27 mouse cellular contexts compared by ENCODE assay signal in genomic region chr9:115217984-115218383, GRCm38 (mm10).
A peak's percentile ranks its signal among the peaks of the same experiment; 100 is the strongest.
DNase-seq lines count a peak whose midpoint lies in the region; ATAC-seq and TF ChIP-seq lines count a peak whose summit lies in the region.
"Had no signal": no experiment of that assay in that cellular context is flagged by ENCODE, and none has a peak within 500 bp of the region (broad histone marks: within the 10 kb centered on the region; RNA-seq: fewer than 3 reads in every experiment).

No protein-coding gene starts in this region.

- 20% methylated on average over 9 of the region's 9 CpGs for WGBS in intestine, embryonic 14.5 days
- 22% methylated on average over 9 of the region's 9 CpGs for WGBS in intestine, postnatal 0 days
- WGBS in lung, postnatal 0 days, result 31% methylated on average over 9 of the region's 9 CpGs
- 30% methylated on average over 9 of the region's 9 CpGs for WGBS in liver, embryonic 12.5 days (ENCODE audit: insufficient replicate concordance)
- 26% methylated on average over 9 of the region's 9 CpGs for WGBS in stomach, postnatal 0 days

- ATAC-seq in intestine, embryonic 14.5 days (replicated peaks; ENCODE audit: low FRiP score, low TSS enrichment, low read depth), result 0 out of 2 replicates have a peak, but pooled peaks have one; percentile 45
- no peak for ATAC-seq in intestine, postnatal 0 days
- ATAC-seq in lung, postnatal 0 days, result peak; percentile 52
- ATAC-seq in liver, embryonic 12.5 days, result peak; percentile 72
- ATAC-seq in stomach, postnatal 0 days (ENCODE audit: low FRiP score, low TSS enrichment), result no peak
- ATAC-seq: CD4-positive, CD25-positive, alpha-beta regulatory T cell, adult 4 months; hindbrain, postnatal 0 days had no signal

- no peak overlapping the region for H3K4me2 ChIP-seq in intestine, embryonic 14.5 days (ENCODE audit: low read length)
- no peak overlapping the region for H3K4me2 ChIP-seq in intestine, postnatal 0 days (replicated peaks; ENCODE audit: low read depth)
- no peak overlapping the region for H3K4me2 ChIP-seq in lung, postnatal 0 days (replicated peaks; ENCODE audit: low read depth, low read length)
- H3K4me2 ChIP-seq in liver, embryonic 12.5 days, result peak overlapping the region; percentile 23; the same call in 1 of the 2 replicates
- no peak overlapping the region for H3K4me2 ChIP-seq in stomach, postnatal 0 days (replicated peaks; ENCODE audit: low read depth)
- H3K4me2 ChIP-seq: embryonic facial prominence, embryonic 12.5 days; forebrain, embryonic 12.5 days; heart, embryonic 13.5 days; limb, embryonic 13.5 days; midbrain, embryonic 12.5 days had no signal

- H3K4me3 ChIP-seq in intestine, embryonic 14.5 days (ENCODE audit: low read depth, low read length), result no peak overlapping the region
- H3K4me3 ChIP-seq in intestine, postnatal 0 days (ENCODE audit: low read depth, low read length), result no peak overlapping the region
- H3K4me3 ChIP-seq in lung, postnatal 0 days (ENCODE audit: low read depth, low read length), result no peak overlapping the region
- H3K4me3 ChIP-seq in liver, embryonic 12.5 days, result no peak overlapping the region
- no peak overlapping the region for H3K4me3 ChIP-seq in stomach, postnatal 0 days (ENCODE audit: low read depth, low read length)
- H3K4me3 ChIP-seq: embryonic facial prominence, embryonic 12.5 days; erythroblast, embryonic 14.5 days; forebrain, embryonic 12.5 days; heart, embryonic 13.5 days; layer of hippocampus, adult 2 months; limb, embryonic 13.5 days; midbrain, embryonic 12.5 days had no signal

- TF ChIP-seq CTCF in intestine, postnatal 0 days (IDR thresholded peaks at IDR 0.05; ENCODE audit: low read depth), result no peak
- no peak for TF ChIP-seq CTCF in lung, postnatal 0 days (IDR thresholded peaks at IDR 0.05)
- TF ChIP-seq CTCF in stomach, postnatal 0 days (IDR thresholded peaks at IDR 0.05; ENCODE audit: low read depth), result no peak

- peaks cover 14% of the 10 kb centered on the region; the same call in 1 of the 2 replicates for H3K4me1 ChIP-seq in intestine, embryonic 14.5 days (replicated peaks; ENCODE audit: control insufficient read depth, insufficient read depth, low read length)
- 0 out of 2 replicates have a peak, but pooled peaks cover 4% of the 10 kb centered on the region for H3K4me1 ChIP-seq in intestine, postnatal 0 days (replicated peaks; ENCODE audit: control insufficient read depth, insufficient read depth, low read length)
- H3K4me1 ChIP-seq in lung, postnatal 0 days (ENCODE audit: insufficient read depth, low read depth, low read length), result peaks cover 11% of the 10 kb centered on the region; the same call in 1 of the 2 replicates
- H3K4me1 ChIP-seq in liver, embryonic 12.5 days, result peaks cover 42% of the 10 kb centered on the region
- no peaks in the 10 kb centered on the region for H3K4me1 ChIP-seq in stomach, postnatal 0 days (replicated peaks; ENCODE audit: control insufficient read depth, insufficient read depth)

- peaks cover 6% of the 10 kb centered on the region; the same call in 1 of the 2 replicates for H3K9me3 ChIP-seq in intestine, embryonic 14.5 days (ENCODE audit: control insufficient read depth, low read length)
- H3K9me3 ChIP-seq in intestine, postnatal 0 days (ENCODE audit: control insufficient read depth), result no peaks in the 10 kb centered on the region
- no peaks in the 10 kb centered on the region; the same call in 1 of the 2 replicates for H3K9me3 ChIP-seq in lung, postnatal 0 days (ENCODE audit: low read length)
- H3K9me3 ChIP-seq in liver, embryonic 12.5 days (replicated peaks), result no peaks in the 10 kb centered on the region
- no peaks in the 10 kb centered on the region for H3K9me3 ChIP-seq in stomach, postnatal 0 days (ENCODE audit: control insufficient read depth, low read length)
- H3K9me3 ChIP-seq: embryonic facial prominence, embryonic 12.5 days; forebrain, embryonic 12.5 days had no signal

- no peaks in the 10 kb centered on the region for H3K27me3 ChIP-seq in intestine, embryonic 14.5 days (replicated peaks; ENCODE audit: control insufficient read depth, insufficient read depth, low read length)
- H3K27me3 ChIP-seq in intestine, postnatal 0 days (replicated peaks; ENCODE audit: control insufficient read depth, insufficient read depth, low read length), result no peaks in the 10 kb centered on the region
- no peaks in the 10 kb centered on the region for H3K27me3 ChIP-seq in lung, postnatal 0 days (replicated peaks; ENCODE audit: insufficient read depth, low read length)
- no peaks in the 10 kb centered on the region for H3K27me3 ChIP-seq in liver, embryonic 12.5 days (replicated peaks)
- H3K27me3 ChIP-seq in stomach, postnatal 0 days (ENCODE audit: control insufficient read depth, insufficient read depth, low read length), result no peaks in the 10 kb centered on the region
- H3K27me3 ChIP-seq: embryonic facial prominence, embryonic 12.5 days; forebrain, embryonic 12.5 days; heart, embryonic 13.5 days; limb, embryonic 13.5 days; midbrain, embryonic 12.5 days had no signal

- DNase-seq in intestine, embryonic 14.5 days (ENCODE audit: low spot score), result peak; percentile 57
- peak; percentile 58 for DNase-seq in lung, postnatal 0 days (ENCODE audit: low spot score)
- no peak for DNase-seq in lung, postnatal 25 days (ENCODE audit: low spot score)
- peak; percentile 44 for DNase-seq in stomach, postnatal 0 days (ENCODE audit: low spot score)
- DNase-seq in layer of hippocampus, adult 11-12 months (ENCODE audit: low spot score), result no peak
- DNase-seq: adrenal gland, postnatal 25 days; cerebellum, adult 9-10 months; gastrocnemius, postnatal 25 days; heart, adult 18-20 months; heart, postnatal 14 days; kidney, adult 2 months; layer of hippocampus, postnatal 36 days; right cerebral cortex, postnatal 14 days; thymus, postnatal 14 days had no signal

- TF ChIP-seq EP300 in lung, postnatal 0 days (IDR thresholded peaks at IDR 0.05), result no peak
- TF ChIP-seq EP300 in stomach, postnatal 0 days (optimal IDR thresholded peaks at IDR 0.05), result no peak

- no peak overlapping the region for H3K27ac ChIP-seq in intestine, embryonic 14.5 days (ENCODE audit: low read depth)
- H3K27ac ChIP-seq in intestine, postnatal 0 days (ENCODE audit: low read depth, low read length), result no peak overlapping the region
- no peak overlapping the region for H3K27ac ChIP-seq in lung, postnatal 0 days (ENCODE audit: low read length)
- no peak overlapping the region for H3K27ac ChIP-seq in liver, embryonic 12.5 days
- no peak overlapping the region for H3K27ac ChIP-seq in stomach, postnatal 0 days (replicated peaks)
- H3K27ac ChIP-seq: embryonic facial prominence, embryonic 12.5 days; forebrain, embryonic 12.5 days; heart, embryonic 13.5 days; hindbrain, postnatal 0 days; kidney, postnatal 0 days; layer of hippocampus, adult 2 months; limb, embryonic 13.5 days; macrophage; midbrain, embryonic 12.5 days had no signal

- no peaks in the 10 kb centered on the region for H3K36me3 ChIP-seq in intestine, embryonic 14.5 days (ENCODE audit: control insufficient read depth, insufficient read depth, low read length)
- H3K36me3 ChIP-seq in intestine, postnatal 0 days (ENCODE audit: control insufficient read depth, insufficient read depth), result no peaks in the 10 kb centered on the region; the same call in 1 of the 2 replicates
- no peaks in the 10 kb centered on the region for H3K36me3 ChIP-seq in lung, postnatal 0 days (ENCODE audit: insufficient read depth, low read length)
- H3K36me3 ChIP-seq in liver, embryonic 12.5 days, result no peaks in the 10 kb centered on the region
- no peaks in the 10 kb centered on the region for H3K36me3 ChIP-seq in stomach, postnatal 0 days (ENCODE audit: control insufficient read depth, insufficient read depth, low read length)
- H3K36me3 ChIP-seq: embryonic facial prominence, embryonic 12.5 days; forebrain, embryonic 12.5 days; heart, embryonic 13.5 days; limb, embryonic 13.5 days; midbrain, embryonic 12.5 days had no signal

- H3K9ac ChIP-seq in intestine, embryonic 14.5 days (ENCODE audit: low read length), result no peak overlapping the region
- no peak overlapping the region for H3K9ac ChIP-seq in intestine, postnatal 0 days (ENCODE audit: low read depth, low read length)
- H3K9ac ChIP-seq in lung, postnatal 0 days (replicated peaks; ENCODE audit: low read depth), result no peak overlapping the region
- no peak overlapping the region for H3K9ac ChIP-seq in liver, embryonic 12.5 days
- H3K9ac ChIP-seq in stomach, postnatal 0 days (ENCODE audit: low read length), result no peak overlapping the region
- H3K9ac ChIP-seq: embryonic facial prominence, embryonic 12.5 days; forebrain, embryonic 12.5 days; heart, embryonic 13.5 days; limb, embryonic 13.5 days; midbrain, embryonic 12.5 days had no signal

Comparison
In these comparisons a context has a peak if more than half of its experiments do, and no peak if none do; other contexts are left out.
1. ATAC-seq: peak in intestine, embryonic 14.5 days (single experiment), lung, postnatal 0 days (single experiment) and liver, embryonic 12.5 days (single experiment); none in intestine, postnatal 0 days (single experiment) and stomach, postnatal 0 days (single experiment).
2. DNase-seq: peak in intestine, embryonic 14.5 days (single experiment), lung, postnatal 0 days (single experiment) and stomach, postnatal 0 days (single experiment); none in lung, postnatal 25 days (single experiment) and layer of hippocampus, adult 11-12 months (single experiment).